Mouse (Mus musculus) testis, adult 2 months (tissue): ENCODE measurements at regions not wholly inside any gene's neighbourhood (a gene's known extent, or its start where the extent isn't known, plus 50 kb on each side); places are given as distances from the start of the nearest gene placed in this dataset.

Experiments used
- H3K27ac ChIP-seq: fragments of 200-500 bp; 2 replicates; pipeline ENCODE4 v1.5.1; 2012; ENCODE audit warnings: low read depth, low read length; ENCODE audit not compliant: control insufficient read depth, insufficient read depth
- H3K27me3 ChIP-seq: fragments of 200-500 bp; 2 replicates; pipeline ENCODE4 v1.6.1; 2012; ENCODE audit warnings: mild to moderate bottlenecking, low read length, moderate library complexity; ENCODE audit not compliant: control insufficient read depth, insufficient read depth
- H3K36me3 ChIP-seq: fragments of 200-500 bp; 2 replicates; pipeline ENCODE4 v1.6.1; 2012; ENCODE audit warnings: mild to moderate bottlenecking, low read length; ENCODE audit not compliant: control insufficient read depth, insufficient read depth
- H3K4me1 ChIP-seq: fragments of 200-500 bp; 2 replicates; pipeline ENCODE4 v1.6.1; 2012; ENCODE audit warnings: low read length; ENCODE audit not compliant: control insufficient read depth, insufficient read depth
- H3K4me3 ChIP-seq: fragments of 200-500 bp; 2 replicates; pipeline ENCODE4 v1.5.1; 2012; ENCODE audit warnings: low read depth, mild to moderate bottlenecking, low read length, moderate library complexity, mixed read lengths; ENCODE audit not compliant: control insufficient read depth
- CTCF ChIP-seq: fragments of 200-500 bp; IDR thresholded peaks from 2 replicates; pipeline ENCODE4 v1.5.1; 2012; ENCODE audit warnings: low read depth, mild to moderate bottlenecking, inconsistent platforms, low read length, moderate library complexity; ENCODE audit not compliant: control insufficient read depth, insufficient read depth, insufficient replicate concordance
- POLR2A ChIP-seq: fragments of 200-500 bp; IDR thresholded peaks from 2 replicates; pipeline ENCODE4 v1.6.1; 2012; ENCODE audit warnings: low read depth, mild to moderate bottlenecking, inconsistent platforms, low read length, moderate library complexity; ENCODE audit not compliant: control insufficient read depth

DNA sequence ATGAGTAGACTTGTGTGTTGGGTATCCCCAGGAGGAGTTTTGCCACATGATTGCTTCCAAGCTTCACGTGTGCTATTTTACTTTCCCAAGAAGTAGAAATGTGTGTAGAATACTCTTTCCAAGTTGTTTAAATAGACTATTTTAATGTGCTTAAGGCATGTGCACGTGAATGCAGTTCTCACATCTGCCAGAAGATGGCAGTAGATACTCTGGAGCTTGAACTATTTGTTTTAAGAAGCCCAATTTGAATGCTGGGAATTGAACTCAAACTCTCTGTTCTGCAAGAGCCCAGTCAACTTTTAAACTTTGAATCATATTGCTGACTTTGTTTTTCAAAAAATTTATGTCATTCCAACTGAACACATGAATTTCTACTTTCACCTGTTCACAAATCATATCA, 431.3 kb upstream of the Reg3g start:
- Histone ChIP-seq H3K27ac (no peak overlapping the region), H3K4me3 (no peak overlapping the region), H3K36me3 (no peaks in the 10 kb centered on the region), H3K4me1 (no peaks in the 10 kb centered on the region), H3K27me3 (no peaks in the 10 kb centered on the region)
- TF ChIP-seq POLR2A: no peak
- peak; percentile 20; the same call in 1 of the 2 replicates for TF ChIP-seq CTCF

DNA sequence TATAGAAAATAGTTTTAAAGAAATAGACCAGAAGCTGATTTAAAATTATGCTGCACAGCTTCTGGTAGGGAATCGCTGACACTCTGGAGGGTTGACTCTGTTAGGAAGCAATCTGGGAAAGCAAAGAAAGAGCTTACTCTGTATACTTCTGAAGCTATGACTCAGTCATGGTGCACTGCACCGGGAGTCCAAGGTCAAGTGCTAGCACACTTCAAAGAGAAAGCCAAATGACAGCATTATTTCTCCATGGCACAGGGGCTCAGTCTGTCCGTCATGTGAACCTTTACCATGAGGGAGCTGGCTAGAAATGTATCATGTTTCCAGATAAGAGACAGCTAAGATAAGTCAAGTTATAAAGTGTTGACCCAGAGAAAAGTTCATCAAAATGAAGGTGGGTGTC, 424.1 kb upstream of the Reg3g start:
- H3K4me1 ChIP-seq: no peaks in the 10 kb centered on the region
- H3K36me3 ChIP-seq: no peaks in the 10 kb centered on the region
- TF ChIP-seq CTCF (no peak), POLR2A (no peak)
- no peak overlapping the region for H3K27ac ChIP-seq
- no peak overlapping the region for H3K4me3 ChIP-seq
- H3K27me3 ChIP-seq: no peaks in the 10 kb centered on the region

DNA sequence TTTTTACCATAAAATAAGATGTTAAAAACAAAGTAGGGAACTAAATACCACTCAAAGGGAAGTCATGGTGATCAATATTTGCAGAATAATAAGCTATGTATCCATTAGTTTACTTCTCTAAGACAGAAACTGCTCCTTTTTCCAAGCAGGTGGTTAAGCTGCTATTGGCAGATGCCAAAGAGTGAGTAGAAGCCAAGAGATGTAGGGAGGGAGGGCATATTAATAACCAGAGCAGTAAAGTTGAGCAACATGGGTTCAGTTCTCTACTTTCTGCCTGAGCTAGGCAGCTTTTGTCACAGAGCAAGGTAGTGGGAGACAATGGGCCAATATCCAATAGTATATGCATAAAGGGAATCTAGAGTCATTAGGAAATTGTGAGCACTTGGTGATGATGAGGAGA, 394.4 kb upstream of the Reg3g start:
- no peak overlapping the region for H3K4me3 ChIP-seq
- TF ChIP-seq CTCF: no peak
- no peak for TF ChIP-seq POLR2A
- H3K27ac ChIP-seq: no peak overlapping the region
- H3K4me1 ChIP-seq: no peaks in the 10 kb centered on the region
- no peaks in the 10 kb centered on the region for H3K36me3 ChIP-seq
- no peaks in the 10 kb centered on the region for H3K27me3 ChIP-seq

DNA sequence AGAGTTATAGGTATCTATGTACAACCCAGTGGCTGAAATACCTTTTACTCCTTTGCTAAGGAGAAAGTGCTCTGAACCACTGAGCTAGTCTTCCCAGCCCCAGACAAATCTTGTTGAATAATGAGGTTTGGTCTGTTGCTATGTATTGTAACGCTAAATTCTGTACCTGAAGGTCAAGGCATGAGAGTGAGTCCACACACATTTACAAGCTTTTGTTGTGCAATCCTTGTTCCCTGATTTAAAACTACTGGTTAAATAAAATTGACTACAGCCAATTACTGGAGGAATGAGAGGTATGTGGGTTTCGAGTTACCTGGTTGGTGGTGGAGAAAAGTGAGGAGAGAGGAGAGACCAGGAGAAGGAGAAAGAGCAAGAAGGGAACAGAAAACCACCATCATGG, 372.6 kb upstream of the Reg3g start:
- H3K27me3 ChIP-seq: no peaks in the 10 kb centered on the region
- H3K36me3 ChIP-seq: no peaks in the 10 kb centered on the region
- TF ChIP-seq CTCF (no peak), POLR2A (no peak)
- no peak overlapping the region for H3K4me3 ChIP-seq
- H3K4me1 ChIP-seq: no peaks in the 10 kb centered on the region
- no peak overlapping the region for H3K27ac ChIP-seq

DNA sequence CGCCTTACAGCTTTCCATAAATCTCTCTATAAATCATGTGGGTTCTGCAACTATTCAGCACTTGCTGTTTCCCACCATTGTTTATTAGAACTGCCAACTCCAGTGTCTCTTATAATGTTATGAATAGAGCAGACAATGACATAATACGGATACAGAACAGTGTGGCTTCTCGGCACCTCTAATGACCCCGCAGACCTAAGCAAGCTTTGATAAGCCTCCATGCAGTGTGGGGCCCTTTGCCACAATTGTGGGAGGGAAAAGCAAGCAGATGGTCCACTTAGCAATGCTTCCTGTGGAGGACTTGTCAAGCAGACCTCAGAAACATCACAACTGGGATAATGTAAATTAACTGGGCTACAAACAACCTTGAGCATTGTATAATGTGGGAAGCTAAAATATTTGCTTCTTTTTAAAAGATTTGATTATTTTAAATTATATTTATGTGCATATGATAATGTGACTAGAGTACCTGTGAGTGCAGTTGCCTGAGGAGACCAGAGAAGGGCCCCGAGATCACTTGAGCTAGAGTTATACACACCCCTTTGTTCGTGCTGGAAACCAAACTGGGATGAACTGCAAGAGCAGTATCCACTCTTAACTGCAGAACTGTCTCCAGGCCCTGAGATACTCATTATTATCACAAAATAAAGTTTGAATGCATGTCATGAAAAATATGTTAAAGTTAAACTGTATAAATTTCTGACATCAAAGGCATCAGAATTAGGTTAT, 357.4 kb upstream of the Reg3g start:
- no peak for TF ChIP-seq POLR2A
- no peak for TF ChIP-seq CTCF
- Histone ChIP-seq H3K4me3 (no peak overlapping the region), H3K4me1 (no peaks in the 10 kb centered on the region), H3K27me3 (no peaks in the 10 kb centered on the region), H3K27ac (no peak overlapping the region), H3K36me3 (no peaks in the 10 kb centered on the region)

DNA sequence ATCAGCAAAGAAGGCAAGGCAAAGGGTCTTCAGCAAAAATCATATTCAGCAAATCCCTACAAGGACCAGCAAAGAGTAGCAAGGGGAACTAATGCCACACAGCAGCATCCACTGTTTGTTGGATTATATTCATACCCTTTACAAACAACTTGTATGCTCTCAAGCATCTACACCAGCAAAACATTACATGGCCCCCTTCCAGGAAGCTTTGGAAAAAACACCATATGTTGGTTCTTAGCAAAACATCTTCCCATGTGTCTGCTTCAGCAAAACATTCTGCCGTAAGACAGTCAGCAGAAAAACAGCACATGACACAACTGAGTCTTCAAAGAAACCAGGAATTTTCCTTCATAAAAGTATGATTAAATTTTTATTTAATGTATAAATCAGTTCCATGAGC, 352.6 kb upstream of the Reg3g start:
- H3K27me3 ChIP-seq: no peaks in the 10 kb centered on the region
- no peak overlapping the region for H3K27ac ChIP-seq

DNA sequence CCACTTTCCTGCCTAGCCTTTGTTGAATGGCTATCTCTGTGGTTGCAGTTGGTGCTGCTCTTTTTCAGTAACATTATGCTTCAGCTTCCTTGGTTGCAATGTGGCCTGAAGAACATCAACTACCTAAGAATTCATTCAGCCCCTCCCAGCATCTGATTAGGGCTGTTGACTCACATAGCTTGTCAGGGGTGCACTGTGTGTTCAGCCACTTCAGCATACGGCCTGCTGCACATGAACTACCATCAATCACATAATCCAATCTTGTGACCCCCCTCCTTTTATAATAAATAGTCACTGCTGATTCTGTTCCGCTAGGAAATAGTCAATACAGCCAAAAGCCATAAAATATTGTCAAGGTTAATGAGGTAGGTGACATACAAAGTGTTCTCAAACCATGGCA, 328.3 kb upstream of the Reg3g start:
- no peaks in the 10 kb centered on the region for H3K4me1 ChIP-seq
- no peak overlapping the region for H3K27ac ChIP-seq
- no peaks in the 10 kb centered on the region for H3K27me3 ChIP-seq
- no peak overlapping the region for H3K4me3 ChIP-seq
- no peaks in the 10 kb centered on the region for H3K36me3 ChIP-seq
- TF ChIP-seq POLR2A: no peak
- no peak for TF ChIP-seq CTCF

More for the DNA sequence above, 352.6 kb upstream of the Reg3g start:
- Histone ChIP-seq H3K4me3 (no peak overlapping the region), H3K4me1 (no peaks in the 10 kb centered on the region), H3K36me3 (no peaks in the 10 kb centered on the region)
- TF ChIP-seq POLR2A (no peak), CTCF (no peak)
